Comparison of ENCODE assay signal across 14 mouse cellular contexts in genomic region chr7:46084839-46085513, GRCm38 (mm10). TPM values are rescaled to one million over a fixed set of nuclear protein-coding genes. Genes with fewer than 3 reads are reported as not detected.
DNase-seq lines count a peak whose midpoint lies in the region; ATAC-seq and TF ChIP-seq lines count a peak whose summit lies in the region.
"Had no signal": no experiment of that assay in that cellular context is flagged by ENCODE, and none has a peak within 500 bp of the region (broad histone marks: within the 10 kb centered on the region; RNA-seq: fewer than 3 reads in every experiment).

No protein-coding gene starts in this region.

- no peak for TF ChIP-seq CTCF in lung, adult 2 months (IDR thresholded peaks at IDR 0.05; ENCODE audit: insufficient read depth, low read length)

- ATAC-seq in heart, embryonic 12.5 days (ENCODE audit: insufficient number of reproducible peaks, low FRiP score): peak; percentile 56
- ATAC-seq in lung, embryonic 15.5 days (ENCODE audit: borderline replicate concordance, extremely low read depth, low FRiP score, low TSS enrichment): 0 out of 2 replicates have a peak, but pooled peaks have one; percentile 43
- ATAC-seq in intestine, embryonic 16.5 days: peak; percentile 93
- peak; percentile 66 for ATAC-seq in megakaryocyte progenitor cell, adult 5-6 weeks (replicated peaks; ENCODE audit: poor library complexity)
- ATAC-seq in erythroblast, adult 5-6 weeks (replicated peaks; ENCODE audit: low FRiP score, poor library complexity, severe bottlenecking): no peak
- ATAC-seq: CD4-positive, CD25-positive, alpha-beta regulatory T cell, adult 4 months had no signal

- no peak overlapping the region for H3K27ac ChIP-seq in heart, embryonic 12.5 days (ENCODE audit: poor library complexity, severe bottlenecking)
- H3K27ac ChIP-seq in lung, embryonic 15.5 days: no peak overlapping the region
- peak overlapping the region; percentile 69 for H3K27ac ChIP-seq in intestine, embryonic 16.5 days (ENCODE audit: low read length)
- H3K27ac ChIP-seq: forebrain, embryonic 10.5 days had no signal

- H3K36me3 ChIP-seq in heart, embryonic 12.5 days: peaks cover 39% of the 10 kb centered on the region
- peaks cover 35% of the 10 kb centered on the region for H3K36me3 ChIP-seq in lung, embryonic 15.5 days
- peaks cover 13% of the 10 kb centered on the region for H3K36me3 ChIP-seq in intestine, embryonic 16.5 days (ENCODE audit: control insufficient read depth, insufficient read depth, low read length)

- H3K4me2 ChIP-seq in heart, embryonic 12.5 days: no peak overlapping the region
- no peak overlapping the region for H3K4me2 ChIP-seq in lung, embryonic 15.5 days
- peak overlapping the region; percentile 19; the same call in 1 of the 2 replicates for H3K4me2 ChIP-seq in intestine, embryonic 16.5 days (ENCODE audit: low read depth, low read length)

- WGBS in heart, embryonic 12.5 days: 49% methylated on average over 16 of the region's 16 CpGs
- 50% methylated on average over 16 of the region's 16 CpGs for WGBS in lung, embryonic 15.5 days
- WGBS in lung, adult 2 months: 40% methylated on average over 16 of the region's 16 CpGs
- 48% methylated on average over 16 of the region's 16 CpGs for WGBS in intestine, embryonic 16.5 days

- no peak for TF ChIP-seq POLR2A in lung, adult 2 months (IDR thresholded peaks at IDR 0.05; ENCODE audit: borderline replicate concordance, extremely low read depth, low read depth, low read length)

- H3K9me3 ChIP-seq in heart, embryonic 12.5 days (replicated peaks): no peaks in the 10 kb centered on the region
- H3K9me3 ChIP-seq in lung, embryonic 15.5 days: no peaks in the 10 kb centered on the region
- no peaks in the 10 kb centered on the region; the same call in 1 of the 2 replicates for H3K9me3 ChIP-seq in intestine, embryonic 16.5 days (ENCODE audit: control insufficient read depth, low read length)

- no peak for DNase-seq in heart, adult 18-20 months
- no peak for DNase-seq in lung, adult 2 months
- DNase-seq in spleen, adult 12 weeks (ENCODE audit: low spot score): no peak
- DNase-seq: cerebellum, adult 11 months; thymus, adult 2 months had no signal

- no peaks in the 10 kb centered on the region for H3K27me3 ChIP-seq in heart, embryonic 12.5 days (replicated peaks)
- no peaks in the 10 kb centered on the region for H3K27me3 ChIP-seq in lung, embryonic 15.5 days
- no peaks in the 10 kb centered on the region for H3K27me3 ChIP-seq in intestine, embryonic 16.5 days (replicated peaks; ENCODE audit: control insufficient read depth, insufficient read depth, low read length)

- H3K4me3 ChIP-seq in heart, embryonic 12.5 days: no peak overlapping the region
- H3K4me3 ChIP-seq in lung, embryonic 15.5 days: no peak overlapping the region
- no peak overlapping the region for H3K4me3 ChIP-seq in lung, adult 2 months (replicated peaks; ENCODE audit: extremely low read depth, low read depth, low read length)
- H3K4me3 ChIP-seq in intestine, embryonic 16.5 days (ENCODE audit: low read length): no peak overlapping the region
- H3K4me3 ChIP-seq: forebrain, embryonic 10.5 days had no signal

- H3K9ac ChIP-seq in heart, embryonic 12.5 days: no peak overlapping the region
- no peak overlapping the region for H3K9ac ChIP-seq in lung, embryonic 15.5 days
- H3K9ac ChIP-seq in intestine, embryonic 16.5 days (ENCODE audit: low read depth, low read length): peak overlapping the region; percentile 15

- peaks cover 31% of the 10 kb centered on the region for H3K4me1 ChIP-seq in heart, embryonic 12.5 days (replicated peaks)
- no peaks in the 10 kb centered on the region for H3K4me1 ChIP-seq in lung, embryonic 15.5 days
- H3K4me1 ChIP-seq in lung, adult 2 months (ENCODE audit: control insufficient read depth, insufficient read depth, low read length): 0 out of 2 replicates have a peak, but pooled peaks cover 2% of the 10 kb centered on the region
- peaks cover 8% of the 10 kb centered on the region for H3K4me1 ChIP-seq in intestine, embryonic 16.5 days (ENCODE audit: control insufficient read depth, insufficient read depth, low read length)

RNA-seq across cellular contexts. Expression of gene Kcnj11, which starts 15.6 kb away (rescaled TPM):
- polyA plus RNA-seq in heart, embryonic 12.5 days (2016; fragmentation: Nextera tagmentation; extraction: Ambion mirVana): 6.3 and 7.6 TPM in 2 replicates
- total RNA-seq in heart, adult 18-20 months (2021): 100 to 1,000 TPM; 114 to 120 TPM
- 0.30 and 0.52 TPM in 2 replicates for polyA plus RNA-seq in lung, embryonic 15.5 days (2015; fragmentation: Nextera tagmentation; extraction: Ambion mirVana)
- polyA plus RNA-seq in lung, adult 2 months (2012; rRNA removed): 4.9 and 5.3 TPM in 2 replicates
- 0.55 and 0.65 TPM in 2 replicates for polyA plus RNA-seq in intestine, embryonic 16.5 days (2015; fragmentation: Nextera tagmentation; extraction: Ambion mirVana)
- not detected in 2 replicates for total RNA-seq in megakaryocyte progenitor cell, adult 5-6 weeks (2015)
- total RNA-seq in megakaryocyte progenitor cell, adult 5-6 weeks (2017): not detected in 2 replicates
- not detected in 2 replicates for total RNA-seq in erythroblast, adult 5-6 weeks (2015; ENCODE audit: low replicate concordance)
- not detected in 2 replicates for total RNA-seq in erythroblast, adult 5-6 weeks (2017; ENCODE audit: low replicate concordance)
- polyA plus RNA-seq: CD4-positive, CD25-positive, alpha-beta regulatory T cell, adult 4 months; limb, embryonic 11.5 days had no signal

RNA-seq across cellular contexts. Expression of gene Nomo1, which starts 51.5 kb away (rescaled TPM):
- polyA plus RNA-seq in heart, embryonic 12.5 days (2016; fragmentation: Nextera tagmentation; extraction: Ambion mirVana): 47.8 and 54.4 TPM in 2 replicates
- total RNA-seq in heart, adult 18-20 months (2021): 10 to 100 TPM; 88.0 to 95.9 TPM
- polyA plus RNA-seq in lung, embryonic 15.5 days (2015; fragmentation: Nextera tagmentation; extraction: Ambion mirVana): 36.9 and 37.3 TPM in 2 replicates
- polyA plus RNA-seq in lung, adult 2 months (2012; rRNA removed): 27.8 and 34.0 TPM in 2 replicates
- polyA plus RNA-seq in intestine, embryonic 16.5 days (2015; fragmentation: Nextera tagmentation; extraction: Ambion mirVana): 95.7 and 102 TPM in 2 replicates
- 38.6 and 39.3 TPM in 2 replicates for total RNA-seq in megakaryocyte progenitor cell, adult 5-6 weeks (2015)
- total RNA-seq in megakaryocyte progenitor cell, adult 5-6 weeks (2017): 53.2 and 57.4 TPM in 2 replicates
- 5.4 and 9.2 TPM in 2 replicates for total RNA-seq in erythroblast, adult 5-6 weeks (2015; ENCODE audit: low replicate concordance)
- 6.1 and 8.5 TPM in 2 replicates for total RNA-seq in erythroblast, adult 5-6 weeks (2017; ENCODE audit: low replicate concordance)

RNA-seq across cellular contexts. Expression of gene Abcc6, which starts 54.9 kb away (rescaled TPM):
- polyA plus RNA-seq in heart, embryonic 12.5 days (2016; fragmentation: Nextera tagmentation; extraction: Ambion mirVana): 0.06 and 0.22 TPM in 2 replicates
- not detected for total RNA-seq in heart, adult 18-20 months (2021)
- 0.62 and 0.65 TPM in 2 replicates for polyA plus RNA-seq in lung, embryonic 15.5 days (2015; fragmentation: Nextera tagmentation; extraction: Ambion mirVana)
- 1.5 TPM in 2 replicates for polyA plus RNA-seq in lung, adult 2 months (2012; rRNA removed)
- 6.1 and 6.6 TPM in 2 replicates for polyA plus RNA-seq in intestine, embryonic 16.5 days (2015; fragmentation: Nextera tagmentation; extraction: Ambion mirVana)
- not detected in 2 replicates for total RNA-seq in megakaryocyte progenitor cell, adult 5-6 weeks (2015)
- total RNA-seq in megakaryocyte progenitor cell, adult 5-6 weeks (2017): not detected in 2 replicates
- total RNA-seq in erythroblast, adult 5-6 weeks (2015; ENCODE audit: low replicate concordance): not detected in 2 replicates
- total RNA-seq in erythroblast, adult 5-6 weeks (2017; ENCODE audit: low replicate concordance): not detected in 2 replicates
- total RNA-seq: heart, postnatal 10 days had no signal
- polyA plus RNA-seq: CD4-positive, CD25-positive, alpha-beta regulatory T cell, adult 4 months had no signal
